Mouse (Mus musculus): Measurements from ENCODE around the gene Ptprcap. TPM values are rescaled to one million over a fixed set of nuclear protein-coding genes. Genes with fewer than 3 reads are reported as not detected.

The Ptprcap gene
- polyA plus RNA-seq, 2 experiments, result 7.0 to 7.8 TPM

GRCm38 (mm10) chr19:4151898-4152297, 1.5 kb upstream of the Ptprcap start:
- Histone ChIP-seq H3K4me1 (ENCODE audit: control insufficient read depth, insufficient read depth, low read length) (peaks cover 12% of the 10 kb centered on the region), H3K27me3 (ENCODE audit: control insufficient read depth, insufficient read depth, low read length) (no peaks in the 10 kb centered on the region), H3K9me3 (ENCODE audit: control insufficient read depth, low read length) (no peaks in the 10 kb centered on the region), H3K4me3 (replicated peaks; ENCODE audit: low read length) (no peak overlapping the region), H3K4me2 (replicated peaks; ENCODE audit: low read depth, low read length, severe bottlenecking) (no peak overlapping the region), H3K27ac (replicated peaks; ENCODE audit: low read depth, low read length) (no peak overlapping the region), H3K36me3 (ENCODE audit: control insufficient read depth, insufficient read depth, low read length) (peaks cover 44% of the 10 kb centered on the region), H3K9ac (ENCODE audit: low read depth, low read length, severe bottlenecking) (no peak overlapping the region)
- TF ChIP-seq POLR2A (IDR thresholded peaks at IDR 0.05; ENCODE audit: borderline replicate concordance, extremely low read depth, insufficient read depth, insufficient read length), result no peak
- DNase-seq (ENCODE audit: low spot score) (no peak), ATAC-seq (ENCODE audit: low FRiP score, low read depth) (no peak)
- 94% methylated on average over 5 of the region's 5 CpGs for WGBS

GRCm38 (mm10) chr19:4152445-4153231, 766 bp upstream of the Ptprcap start:
- Histone ChIP-seq H3K4me2 (replicated peaks; ENCODE audit: low read depth, low read length, severe bottlenecking) (no peak overlapping the region), H3K4me1 (ENCODE audit: control insufficient read depth, insufficient read depth, low read length) (peaks cover 11% of the 10 kb centered on the region), H3K36me3 (ENCODE audit: control insufficient read depth, insufficient read depth, low read length) (peaks cover 51% of the 10 kb centered on the region), H3K27ac (replicated peaks; ENCODE audit: low read depth, low read length) (no peak overlapping the region), H3K9me3 (ENCODE audit: control insufficient read depth, low read length) (no peaks in the 10 kb centered on the region), H3K27me3 (ENCODE audit: control insufficient read depth, insufficient read depth, low read length) (no peaks in the 10 kb centered on the region), H3K9ac (ENCODE audit: low read depth, low read length, severe bottlenecking) (no peak overlapping the region), H3K4me3 (replicated peaks; ENCODE audit: low read length) (no peak overlapping the region)
- no peak for TF ChIP-seq POLR2A (IDR thresholded peaks at IDR 0.05; ENCODE audit: borderline replicate concordance, extremely low read depth, insufficient read depth, insufficient read length)
- DNase-seq (ENCODE audit: low spot score) (no peak), ATAC-seq (ENCODE audit: low FRiP score, low read depth) (no peak)
- 90% methylated on average over 8 of the region's 8 CpGs for WGBS

GRCm38 (mm10) chr19:4154437-4155222, 1.2 kb downstream of the Ptprcap start:
- Histone ChIP-seq H3K27ac (replicated peaks; ENCODE audit: low read depth, low read length) (no peak overlapping the region), H3K27me3 (ENCODE audit: control insufficient read depth, insufficient read depth, low read length) (no peaks in the 10 kb centered on the region), H3K36me3 (ENCODE audit: control insufficient read depth, insufficient read depth, low read length) (peaks cover 71% of the 10 kb centered on the region), H3K9ac (ENCODE audit: low read depth, low read length, severe bottlenecking) (no peak overlapping the region), H3K4me2 (replicated peaks; ENCODE audit: low read depth, low read length, severe bottlenecking) (no peak overlapping the region), H3K4me1 (ENCODE audit: control insufficient read depth, insufficient read depth, low read length) (peaks cover 1% of the 10 kb centered on the region; the same call in 1 of the 2 replicates), H3K9me3 (ENCODE audit: control insufficient read depth, low read length) (no peaks in the 10 kb centered on the region), H3K4me3 (replicated peaks; ENCODE audit: low read length) (no peak overlapping the region)
- DNase-seq (ENCODE audit: low spot score), result no peak
- no peak for TF ChIP-seq POLR2A (IDR thresholded peaks at IDR 0.05; ENCODE audit: borderline replicate concordance, extremely low read depth, insufficient read depth, insufficient read length)
- ATAC-seq (ENCODE audit: low FRiP score, low read depth), result no peak
- 76% methylated on average over 13 of the region's 13 CpGs for WGBS

GRCm38 (mm10) chr19:4155223-4156072, 2.0 kb downstream of the Ptprcap start:
- H3K4me3 ChIP-seq (replicated peaks; ENCODE audit: low read length), result no peak overlapping the region
- peaks cover 68% of the 10 kb centered on the region for H3K36me3 ChIP-seq (ENCODE audit: control insufficient read depth, insufficient read depth, low read length)
- H3K9ac ChIP-seq (ENCODE audit: low read depth, low read length, severe bottlenecking), result no peak overlapping the region
- no peak for TF ChIP-seq POLR2A (IDR thresholded peaks at IDR 0.05; ENCODE audit: borderline replicate concordance, extremely low read depth, insufficient read depth, insufficient read length)
- no peak overlapping the region for H3K27ac ChIP-seq (replicated peaks; ENCODE audit: low read depth, low read length)
- no peaks in the 10 kb centered on the region for H3K27me3 ChIP-seq (ENCODE audit: control insufficient read depth, insufficient read depth, low read length)
- WGBS, result 77% methylated on average over 6 of the region's 6 CpGs
- ATAC-seq (ENCODE audit: low FRiP score, low read depth), result no peak
- H3K9me3 ChIP-seq (ENCODE audit: control insufficient read depth, low read length), result no peaks in the 10 kb centered on the region
- H3K4me2 ChIP-seq (replicated peaks; ENCODE audit: low read depth, low read length, severe bottlenecking), result no peak overlapping the region
- no peak for DNase-seq (ENCODE audit: low spot score)
- no peaks in the 10 kb centered on the region for H3K4me1 ChIP-seq (ENCODE audit: control insufficient read depth, insufficient read depth, low read length)

- H3K36me3 ChIP-seq (ENCODE audit: control insufficient read depth, insufficient read depth, low read length), result peaks cover 67% of the 10 kb centered on the region
- H3K27ac ChIP-seq (replicated peaks; ENCODE audit: low read depth, low read length), result no peak overlapping the region
- no peak for TF ChIP-seq POLR2A (IDR thresholded peaks at IDR 0.05; ENCODE audit: borderline replicate concordance, extremely low read depth, insufficient read depth, insufficient read length)
- no peak overlapping the region for H3K4me3 ChIP-seq (replicated peaks; ENCODE audit: low read length)
- 80% methylated on average over 20 of the region's 20 CpGs for WGBS
- no peak for DNase-seq (ENCODE audit: low spot score)
- no peaks in the 10 kb centered on the region for H3K9me3 ChIP-seq (ENCODE audit: control insufficient read depth, low read length)
- no peak overlapping the region for H3K9ac ChIP-seq (ENCODE audit: low read depth, low read length, severe bottlenecking)
- H3K4me2 ChIP-seq (replicated peaks; ENCODE audit: low read depth, low read length, severe bottlenecking), result no peak overlapping the region
- ATAC-seq (ENCODE audit: low FRiP score, low read depth), result no peak
- H3K4me1 ChIP-seq (ENCODE audit: control insufficient read depth, insufficient read depth, low read length), result no peaks in the 10 kb centered on the region
- H3K27me3 ChIP-seq (ENCODE audit: control insufficient read depth, insufficient read depth, low read length), result no peaks in the 10 kb centered on the region
Measured at GRCm38 (mm10) chr19:4156073-4156579, 2.7 kb downstream of the Ptprcap start.

All from limb, embryonic 14.5 days (tissue).